Mouse (Mus musculus) inflammation-experienced regulatory T-cells (primary cell): ENCODE measurements around the gene Gpr31b. TPM values are rescaled to one million over a fixed set of nuclear protein-coding genes. Genes with fewer than 3 reads are reported as not detected.

ENCODE experiments used
- polyA plus RNA-seq, 2 experiments: library from polyadenylated mRNA; unstranded; fragments of 100-300 nt; shearing (Covaris generic); gene quantifications; one replicate each; pipeline ENCODE4 v1.2.1; 2017

Gpr31b gene
- not detected for polyA plus RNA-seq

DNA sequence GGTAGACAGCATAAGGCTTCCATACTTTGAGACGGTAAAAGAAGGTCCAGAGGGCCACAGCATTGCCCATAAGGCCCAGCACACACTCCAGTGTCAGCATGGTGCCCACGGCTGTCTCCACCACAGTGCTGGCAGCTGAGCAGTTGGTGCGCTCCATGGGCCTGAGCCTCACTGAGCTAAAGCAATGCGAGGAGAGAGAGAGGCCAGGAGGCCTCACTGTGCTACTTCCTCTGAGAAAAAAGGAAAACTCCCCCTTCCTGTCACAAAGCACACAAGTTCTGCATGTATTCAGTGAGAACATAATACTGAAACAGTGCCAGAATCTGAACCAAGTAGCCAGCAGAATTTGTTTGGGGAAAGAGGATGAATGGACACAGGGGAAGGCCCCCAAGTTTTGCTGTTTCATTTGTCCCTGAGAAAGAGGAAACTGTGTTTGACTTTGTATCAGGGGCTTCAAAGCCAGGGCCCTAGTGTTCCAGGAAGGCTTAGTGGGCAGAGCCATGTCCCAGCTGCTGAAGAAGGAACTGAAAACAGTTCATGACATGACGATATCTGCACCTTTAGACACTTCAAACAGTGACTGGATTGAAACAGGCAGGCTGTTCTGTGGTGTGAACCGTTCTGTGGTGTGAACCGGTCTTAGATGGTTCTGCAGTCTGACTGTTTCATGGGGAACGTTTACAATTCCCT lies at the start of gene Gpr31b:
TSS of gene Gpr31b (minus strand) at position 173 of the 690 bp plus-strand sequence.

GRCm38 (mm10) chr17:13060804-13061203 lies 8.7 kb upstream of the Gpr31b start, which contains the start of gene Tcp10b:
TSS of gene Tcp10b (plus strand) at chr17:13061104.

DNA sequence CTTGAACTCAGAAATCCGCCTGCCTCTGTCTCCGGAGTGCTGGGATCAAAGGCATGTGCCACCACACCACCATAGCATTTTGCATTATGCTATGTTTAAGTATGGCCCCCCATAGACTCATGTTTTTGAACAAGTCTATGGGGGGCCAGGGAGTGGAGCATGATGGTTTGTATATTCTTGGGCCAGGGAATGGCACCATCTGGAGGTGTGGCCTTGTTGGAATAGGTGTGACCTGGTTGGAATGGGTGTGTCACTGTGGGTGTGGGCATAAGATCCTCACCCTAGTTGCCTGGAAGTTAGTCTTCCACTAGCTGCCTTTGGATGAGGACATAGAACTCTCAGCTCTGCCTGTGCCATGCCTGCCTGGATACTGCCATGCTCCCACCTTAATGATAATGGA lies 45.5 kb downstream of the Gpr31b start, which contains the start of gene Sod2:
TSS of gene Sod2 (plus strand) at position 301 of the 400 bp plus-strand sequence.

Other genes starting within 250 kb of the Gpr31b start
- gene Mas1, start 184.2 kb downstream of the Gpr31b start, polyA plus RNA-seq = under 1 TPM; 0.16 to 0.17 TPM
- under 1 TPM in 1 of 2 experiments, not detected in 1; 0.66 TPM for gene Mrgprh, start 176.3 kb downstream of the Gpr31b start, polyA plus RNA-seq
- 1 to 10 TPM in 1 of 2 experiments, under 1 TPM in 1; 0.98 to 2.4 TPM for gene Pnldc1, start 142.1 kb downstream of the Gpr31b start, polyA plus RNA-seq
- gene Tcp1, start 136.6 kb downstream of the Gpr31b start, polyA plus RNA-seq = 100 to 1,000 TPM; 172 to 203 TPM
- 100 to 1,000 TPM; 108 to 134 TPM for gene Mrpl18, start 136.0 kb downstream of the Gpr31b start, polyA plus RNA-seq
- 1 to 10 TPM in 1 of 2 experiments, under 1 TPM in 1; 0.47 to 1.3 TPM for gene Acat3, start 111.7 kb downstream of the Gpr31b start, polyA plus RNA-seq
- gene Acat2, start 91.5 kb downstream of the Gpr31b start, polyA plus RNA-seq = 10 to 100 TPM; 27.6 to 54.4 TPM
- 10 to 100 TPM; 70.8 to 89.0 TPM for gene Wtap, start 58.1 kb downstream of the Gpr31b start, polyA plus RNA-seq
- 100 to 1,000 TPM in 1 of 2 experiments, 10 to 100 TPM in 1; 99.0 to 110 TPM for gene Sod2, start 45.5 kb downstream of the Gpr31b start, polyA plus RNA-seq
- under 1 TPM in 1 of 2 experiments, not detected in 1; 0.53 TPM for gene Tcp10b, start 8.8 kb upstream of the Gpr31b start, polyA plus RNA-seq
- under 1 TPM in 1 of 2 experiments, not detected in 1; 0.73 TPM for gene Unc93a, start 79.5 kb upstream of the Gpr31b start, polyA plus RNA-seq
- 1 to 10 TPM in 1 of 2 experiments, under 1 TPM in 1; 0.64 to 2.5 TPM for gene Smok2a, start 168.9 kb upstream of the Gpr31b start, polyA plus RNA-seq
- 10 to 100 TPM in 1 of 2 experiments, under 1 TPM in 1; 0.92 to 10.6 TPM for gene Smok2b, start 178.0 kb upstream of the Gpr31b start, polyA plus RNA-seq